Mouse (Mus musculus): Measurements from ENCODE around the gene Tle1.

Gene Tle1

DNA sequence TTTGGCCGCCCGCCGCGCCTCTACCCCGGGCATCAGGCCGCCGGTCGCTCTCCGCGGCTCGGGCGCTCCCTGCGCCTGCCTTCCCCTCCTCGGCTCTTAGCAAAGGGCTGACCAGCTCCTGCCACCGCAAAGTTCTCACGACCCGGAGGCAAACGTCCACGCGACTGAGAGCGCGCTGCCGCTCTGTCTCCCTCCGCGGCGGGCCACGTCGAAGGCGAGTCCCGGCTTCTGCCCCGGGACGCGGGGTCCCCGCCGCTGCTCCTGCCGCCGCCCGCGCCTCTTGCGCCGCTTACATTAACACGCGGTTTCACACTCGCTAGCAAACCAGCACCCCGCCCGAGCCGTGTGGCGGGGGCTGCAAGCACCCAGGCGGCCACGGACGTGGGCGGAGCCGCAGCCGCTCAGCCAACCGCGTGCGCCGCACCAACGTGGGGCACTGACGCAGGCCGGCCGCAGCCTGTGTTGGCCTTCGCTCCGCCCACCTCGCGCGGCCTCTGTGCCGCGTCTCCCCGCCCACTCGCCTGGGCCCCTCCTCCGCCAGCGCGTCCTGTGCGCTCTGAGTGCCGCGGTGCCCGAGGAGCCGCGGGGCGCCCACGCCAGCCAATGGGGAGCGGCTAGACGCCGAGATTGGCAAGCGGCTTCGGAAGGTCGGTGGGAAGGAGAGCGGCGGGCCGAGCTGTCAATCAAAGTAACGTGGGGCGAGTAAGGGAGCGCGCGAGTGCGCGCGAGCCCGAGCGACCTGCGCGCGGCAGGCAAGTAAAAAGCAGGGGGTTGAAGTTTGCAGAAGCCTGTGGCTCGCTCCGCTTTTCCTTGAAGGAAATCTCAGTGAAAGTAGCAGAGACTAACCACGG lies at the start of gene Tle1:
Tle1 (minus strand) TSS at position 361 of the 851 bp plus-strand sequence.
- peak; percentile 99 for DNase-seq

DNA sequence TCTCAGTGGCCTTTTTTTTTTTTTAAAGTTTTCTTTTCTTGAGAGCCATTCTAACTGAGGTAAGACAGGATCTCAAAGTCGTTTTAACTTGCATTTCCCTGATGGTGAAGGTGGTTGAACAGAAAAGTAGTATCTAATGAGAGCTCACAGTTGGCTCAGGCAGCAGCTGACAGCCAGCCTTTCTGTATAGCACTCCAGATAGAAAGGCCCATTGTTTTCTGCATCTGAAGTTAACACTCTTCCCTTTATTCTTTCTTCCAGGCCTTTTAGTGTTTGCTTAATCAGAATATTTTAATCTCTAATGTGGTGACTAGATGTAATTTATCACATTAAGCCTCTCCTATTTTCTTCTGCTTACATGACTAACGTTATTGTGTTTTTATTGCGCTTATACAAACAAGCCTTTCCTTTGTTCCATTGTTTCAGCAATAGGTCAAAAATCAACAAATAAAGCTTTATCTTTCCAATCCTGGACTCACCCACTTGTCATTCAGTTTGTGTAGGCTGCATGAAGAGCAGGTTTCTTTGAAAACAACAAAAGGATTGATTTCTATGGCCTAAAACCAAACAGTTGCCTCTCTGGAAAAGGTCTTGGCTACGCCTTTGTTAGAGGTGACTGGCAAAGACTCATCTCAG lies 33.0 kb upstream of the Tle1 start:
- no peak for DNase-seq

DNA sequence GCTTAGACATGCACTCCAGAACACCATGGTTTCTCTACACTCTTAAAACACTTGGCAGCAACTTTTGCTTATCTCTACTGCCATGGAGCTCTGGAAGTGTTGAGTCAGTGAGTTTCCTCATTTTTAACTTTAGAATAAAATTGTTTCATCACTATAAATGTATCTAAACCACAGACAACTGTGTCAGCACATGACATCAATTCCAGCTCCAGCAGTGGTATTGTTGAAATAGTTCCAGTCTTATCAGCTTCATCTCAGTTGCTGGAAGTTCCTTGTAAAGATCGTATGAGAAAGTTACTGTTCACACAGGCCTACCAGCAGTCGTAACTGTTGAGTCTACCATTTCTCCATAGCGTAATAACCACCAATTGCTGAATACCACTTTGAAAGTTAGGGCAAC lies 31.5 kb upstream of the Tle1 start:
- no peak for DNase-seq

DNA sequence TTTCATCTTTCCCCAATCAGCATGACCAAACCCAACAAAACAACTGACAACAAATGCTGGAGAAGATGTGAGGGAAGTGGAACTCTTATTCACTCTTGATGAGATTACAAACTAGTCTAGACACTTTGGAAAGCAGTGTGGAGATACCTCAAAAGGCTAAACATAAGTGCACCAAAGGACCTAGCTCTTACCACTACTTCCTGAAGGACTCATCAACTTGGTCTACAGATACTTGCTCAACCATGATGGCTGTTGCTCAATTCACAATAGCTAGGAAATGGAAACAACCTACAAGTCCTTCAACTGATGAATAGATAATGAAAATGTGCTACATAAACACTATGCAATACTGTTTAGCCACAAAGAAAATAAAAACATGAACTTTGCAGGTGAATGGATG lies 30.1 kb upstream of the Tle1 start:
- no peak for DNase-seq

DNA sequence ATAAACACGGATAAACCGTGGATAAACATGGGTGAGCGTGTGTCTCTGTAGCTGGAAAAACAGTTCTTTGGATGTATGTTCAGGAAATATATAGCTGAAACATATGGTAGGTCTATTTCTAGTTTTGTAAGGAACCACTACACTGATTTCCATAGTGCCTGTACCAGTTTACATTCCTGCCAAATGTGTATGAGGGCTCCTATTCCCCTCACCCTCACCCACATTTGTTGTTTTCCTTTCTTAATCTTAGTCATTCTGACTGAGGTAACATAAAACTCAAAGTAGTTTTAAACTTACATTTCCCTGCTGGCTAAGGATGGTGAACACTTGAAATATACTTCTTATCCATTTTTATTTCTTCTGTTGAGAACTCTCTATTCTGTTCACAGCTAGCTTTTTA lies 20.9 kb upstream of the Tle1 start:
- DNase-seq = no peak

DNA sequence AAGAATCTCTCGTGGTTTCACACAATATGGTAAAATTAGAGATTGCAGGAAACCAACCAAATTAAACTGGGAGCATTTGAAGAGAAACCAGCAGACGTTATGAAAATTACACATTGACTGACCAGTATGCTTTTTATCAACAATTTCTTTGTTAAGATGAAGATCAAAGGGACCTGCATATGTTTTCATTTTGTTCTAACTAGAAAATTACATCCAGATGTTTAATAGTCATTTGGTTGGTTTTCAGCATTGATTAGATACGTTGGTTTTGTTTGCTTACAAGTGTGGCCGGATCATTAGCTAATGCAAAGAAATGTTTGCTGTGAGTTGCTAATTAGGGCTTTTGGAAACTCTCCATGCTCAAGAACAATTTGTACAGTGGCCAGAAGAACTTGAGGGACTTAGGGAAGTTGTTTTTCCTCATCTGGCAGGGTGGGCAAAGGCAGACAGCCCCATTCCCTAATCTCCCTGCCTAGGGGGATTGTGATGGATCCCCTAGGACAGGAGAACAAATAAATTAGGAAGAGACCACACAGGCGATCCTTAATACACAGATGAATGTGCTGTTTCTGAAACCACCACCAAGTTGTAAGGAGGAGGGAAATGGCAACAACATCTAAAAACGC lies 3.8 kb upstream of the Tle1 start:
- DNase-seq = no peak

DNA sequence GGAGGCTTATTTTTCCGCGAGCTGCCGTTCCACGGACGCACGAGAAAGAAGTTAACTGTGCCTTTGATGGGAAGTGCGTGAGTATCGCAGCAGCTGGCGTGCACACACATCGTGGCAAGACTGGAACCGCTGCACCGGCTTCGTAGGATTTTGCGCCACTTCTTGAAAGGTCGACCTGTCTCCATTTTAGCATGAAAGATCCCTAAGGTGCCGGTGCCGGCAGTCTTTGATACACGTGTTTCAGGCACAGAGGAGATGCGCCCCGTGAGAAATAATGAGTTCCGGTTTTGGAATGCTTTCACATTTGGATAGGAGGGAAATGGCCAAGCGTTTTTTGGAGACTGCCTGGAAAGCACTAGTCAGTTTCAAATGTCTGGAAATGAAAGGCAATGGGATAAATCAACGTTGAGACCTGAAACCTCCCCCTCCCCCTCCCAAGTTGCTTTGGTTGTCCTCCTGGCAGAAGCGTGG lies 837 bp upstream of the Tle1 start:
- DNase-seq = peak; percentile 19 to 33

DNA sequence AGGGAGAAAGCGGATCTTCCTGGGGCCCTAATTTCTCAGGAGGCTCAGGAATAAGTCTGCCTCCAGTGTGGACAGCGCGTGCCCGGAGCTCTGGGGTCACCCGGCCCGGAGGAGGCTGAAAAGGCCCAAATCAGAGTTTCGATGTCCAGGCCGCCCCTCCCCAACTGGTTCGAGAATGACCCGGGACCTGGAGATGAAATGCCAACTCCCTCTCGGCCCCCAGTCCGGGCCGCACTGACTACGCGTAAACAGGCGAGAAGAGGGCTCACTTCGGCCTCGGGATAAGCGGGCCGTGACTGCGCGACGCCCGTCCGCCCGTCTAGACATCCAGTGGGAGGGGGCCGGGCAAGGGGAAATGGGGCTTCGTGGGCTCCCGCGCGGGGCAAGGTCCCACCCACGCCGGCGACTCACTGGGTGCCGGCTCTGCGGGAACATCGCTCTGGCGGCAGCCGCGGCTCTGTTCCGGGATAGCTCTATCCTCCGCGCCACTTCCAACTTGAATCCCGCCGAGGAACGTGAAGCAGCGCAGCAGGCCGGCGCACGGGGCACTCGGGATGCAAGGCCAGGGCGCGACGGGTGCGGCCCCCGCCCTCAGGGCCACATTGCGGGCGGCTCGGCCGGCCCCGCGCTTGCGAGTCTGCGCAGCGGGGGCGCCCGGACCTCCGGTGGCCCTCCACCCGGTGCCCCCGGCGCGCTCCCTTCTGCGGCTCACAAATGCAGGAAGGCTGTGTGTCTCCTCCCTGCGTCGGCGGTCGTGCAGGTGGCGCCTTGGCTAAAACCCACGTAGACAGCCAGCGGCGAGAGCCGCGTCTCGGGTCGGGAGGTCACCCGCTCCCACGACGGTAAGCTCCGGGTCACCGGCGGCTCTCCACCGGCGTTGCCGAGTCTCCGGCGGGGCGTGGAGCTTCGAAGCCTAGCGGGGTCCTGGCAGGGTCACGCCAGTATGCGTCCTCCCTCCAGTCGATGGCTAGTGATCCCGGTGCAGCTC lies 854 bp downstream of the Tle1 start:
- peak; percentile 45 to 56 for DNase-seq

DNA sequence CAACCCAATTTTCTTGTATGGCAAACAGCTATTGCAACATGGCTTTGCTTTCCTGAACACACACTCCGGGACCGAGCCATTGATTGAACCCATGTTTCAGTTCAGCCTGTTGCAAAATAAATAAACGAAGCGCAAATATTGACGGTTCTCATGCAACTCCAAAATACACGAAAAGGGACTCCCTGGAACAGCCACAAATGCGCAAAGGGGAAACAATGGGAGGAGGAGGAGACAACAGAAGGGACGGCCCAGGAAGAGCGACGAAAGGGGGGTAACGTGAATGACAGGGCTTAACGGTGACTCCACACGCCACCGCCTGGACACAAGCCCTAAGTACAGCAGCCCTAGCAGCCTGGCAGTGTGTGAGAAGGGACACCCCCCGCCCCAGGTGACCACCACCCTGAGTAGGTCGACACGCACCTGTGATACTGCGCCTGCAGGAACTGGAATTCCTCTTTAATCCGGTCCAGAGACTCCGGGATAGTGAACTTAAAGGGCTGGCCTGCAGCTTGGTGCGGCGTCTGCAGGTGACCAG lies 1.8 kb downstream of the Tle1 start:
- peak; percentile 61 to 73 for DNase-seq

DNA sequence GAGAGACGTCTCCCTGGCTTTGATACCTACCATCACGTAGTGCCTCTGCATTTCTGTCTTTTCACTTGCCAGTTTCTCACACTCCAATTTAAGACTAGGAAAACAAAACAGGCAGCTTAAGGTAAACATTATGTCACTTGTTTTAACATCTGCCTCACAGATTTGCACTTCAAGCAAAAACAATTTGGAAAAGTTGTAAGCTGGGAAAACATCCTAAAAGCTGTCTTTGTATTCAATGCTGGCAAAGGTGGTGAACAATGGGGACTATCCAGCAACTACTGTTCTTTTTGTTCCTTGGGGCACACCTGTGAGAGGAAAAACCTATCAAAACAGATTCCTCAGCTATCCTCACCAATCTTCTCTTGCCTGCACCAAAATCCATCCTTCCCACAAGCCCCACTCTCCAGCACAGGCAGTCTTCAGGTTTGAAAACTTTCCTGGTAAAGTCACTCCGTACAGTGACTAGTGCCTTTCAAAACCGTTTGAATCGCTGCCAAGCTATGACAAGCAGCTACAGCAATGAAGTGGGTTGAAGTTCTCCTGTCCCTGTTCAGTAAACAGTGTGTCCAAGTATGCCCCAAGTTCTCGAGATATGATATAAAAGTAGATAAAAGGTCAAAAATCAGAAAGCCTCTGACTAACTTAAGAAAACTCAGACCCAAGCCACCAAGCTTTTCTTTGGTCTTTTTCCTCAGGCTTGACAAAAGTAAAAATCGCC lies 2.7 kb downstream of the Tle1 start:
- no peak for DNase-seq

DNA sequence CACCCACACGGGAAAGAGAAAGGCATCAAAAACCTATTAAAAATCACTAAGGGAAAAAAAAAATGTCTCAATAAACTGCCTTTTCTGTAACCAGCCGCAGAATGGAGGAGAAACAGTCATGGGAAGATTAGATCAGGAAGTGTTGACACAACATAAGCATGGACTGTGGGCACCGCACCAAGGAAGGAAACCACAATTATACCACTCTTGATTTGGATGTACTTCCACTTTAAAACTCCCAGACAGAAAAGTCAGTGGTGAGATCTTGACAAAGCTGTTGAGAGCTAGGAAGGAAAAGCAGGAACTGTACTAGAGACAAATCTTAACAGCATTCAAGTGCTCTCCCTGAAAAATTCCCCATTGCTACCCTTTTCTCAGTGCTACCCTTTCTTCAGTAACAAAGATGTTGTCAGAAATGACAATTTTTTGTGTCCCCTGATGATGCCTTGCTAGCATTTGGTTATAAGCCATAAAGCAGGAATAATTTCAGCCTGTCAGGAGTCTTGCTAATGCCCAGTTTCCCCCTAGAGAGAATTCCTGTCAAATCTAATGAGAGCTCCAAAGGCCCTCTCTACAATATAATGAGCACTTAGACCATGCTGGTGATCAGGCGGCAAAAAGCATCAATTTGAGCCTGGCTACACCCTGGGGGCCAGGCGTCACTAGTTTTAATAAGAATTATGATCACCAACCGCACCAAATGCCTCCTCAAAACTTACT lies 5.4 kb downstream of the Tle1 start:
- DNase-seq = no peak

DNA sequence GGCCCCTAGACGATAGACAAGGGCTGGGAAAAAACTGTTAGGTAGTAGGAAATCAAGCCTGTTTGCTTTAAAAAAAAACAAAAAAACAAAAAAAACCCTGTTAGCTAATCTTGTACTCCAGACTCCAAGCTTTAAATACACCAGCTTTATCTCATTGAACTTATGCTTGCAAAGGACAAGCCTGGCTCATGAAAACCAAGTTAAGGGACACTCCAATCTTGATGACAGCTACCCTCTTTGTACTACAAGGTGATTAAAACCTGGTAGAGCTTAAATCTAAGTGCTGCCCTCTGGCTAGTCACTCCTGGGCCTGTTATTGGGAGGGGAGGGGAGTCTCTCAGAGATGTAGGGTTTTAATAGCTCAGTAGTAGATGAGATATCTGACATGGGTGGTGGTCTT lies 7.4 kb downstream of the Tle1 start:
- DNase-seq = no peak

DNA sequence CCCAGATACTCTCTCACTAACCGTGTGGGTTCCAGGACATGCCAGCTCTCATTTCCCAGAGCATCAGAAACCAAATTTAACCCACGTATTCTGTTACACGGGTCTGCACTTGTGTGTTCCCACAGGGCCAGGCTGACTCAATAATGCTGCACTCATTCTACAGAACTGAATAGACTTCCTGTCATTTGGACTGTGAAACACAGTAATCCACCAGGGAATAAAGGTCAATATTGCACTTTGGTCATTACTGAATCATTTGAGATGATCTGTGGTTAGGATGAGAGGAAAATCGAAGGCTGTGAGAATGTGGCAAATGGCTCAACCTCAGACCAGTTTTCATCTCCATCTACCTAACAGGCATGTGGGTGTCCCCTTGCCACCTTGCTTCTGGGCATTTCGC lies 16.2 kb downstream of the Tle1 start:
- DNase-seq = no peak

DNA sequence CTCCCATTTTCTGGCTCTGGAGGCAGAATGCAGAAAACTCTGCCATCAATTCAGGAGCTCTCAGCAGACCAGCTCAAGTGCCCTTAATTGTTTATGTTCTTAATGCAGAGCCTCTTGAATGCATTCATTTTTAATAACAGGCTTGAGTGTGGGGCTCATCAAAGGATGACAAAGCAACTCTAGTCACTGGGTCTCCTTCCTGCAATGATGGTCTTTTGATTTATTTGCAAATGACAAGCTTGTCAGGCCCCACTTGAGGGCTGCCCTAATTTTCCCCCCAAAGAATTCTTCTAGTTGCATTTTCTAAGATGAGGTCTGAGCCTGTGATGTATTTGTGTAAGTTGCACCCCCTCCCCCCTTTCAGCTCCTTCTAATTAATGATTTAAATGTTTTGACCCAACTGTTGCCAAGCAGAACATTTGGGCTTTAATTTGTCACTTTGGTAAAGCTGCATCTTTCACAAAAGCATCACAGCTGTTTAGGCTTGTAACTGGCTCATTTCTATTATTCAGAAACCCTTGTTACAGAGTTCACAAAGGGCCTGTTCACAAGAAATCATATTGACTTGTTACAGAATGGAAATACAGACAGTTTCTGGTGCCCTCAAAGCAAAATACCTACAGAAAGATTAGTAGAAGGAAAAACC lies 18.3 kb downstream of the Tle1 start:
- no peak for DNase-seq

DNA sequence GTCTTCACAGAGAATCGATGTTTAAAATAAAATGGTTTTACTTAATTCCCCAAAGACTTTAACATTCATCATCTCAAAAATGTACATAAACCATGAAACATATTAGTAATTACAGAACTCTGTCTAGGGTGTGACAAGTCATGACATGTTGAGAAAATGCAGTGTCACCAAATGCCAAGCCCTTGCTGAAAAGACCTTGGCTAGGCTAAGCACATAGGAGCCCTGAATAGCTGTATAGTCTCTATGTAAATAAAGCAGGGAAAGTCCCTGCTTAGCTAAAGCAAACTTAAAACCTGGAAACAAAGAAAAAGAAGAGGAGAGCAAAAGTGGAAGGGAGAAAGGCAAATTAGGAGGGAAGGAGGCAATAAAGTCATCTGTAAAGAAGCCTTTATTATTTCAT lies 24.8 kb downstream of the Tle1 start:
- no peak for DNase-seq

DNA sequence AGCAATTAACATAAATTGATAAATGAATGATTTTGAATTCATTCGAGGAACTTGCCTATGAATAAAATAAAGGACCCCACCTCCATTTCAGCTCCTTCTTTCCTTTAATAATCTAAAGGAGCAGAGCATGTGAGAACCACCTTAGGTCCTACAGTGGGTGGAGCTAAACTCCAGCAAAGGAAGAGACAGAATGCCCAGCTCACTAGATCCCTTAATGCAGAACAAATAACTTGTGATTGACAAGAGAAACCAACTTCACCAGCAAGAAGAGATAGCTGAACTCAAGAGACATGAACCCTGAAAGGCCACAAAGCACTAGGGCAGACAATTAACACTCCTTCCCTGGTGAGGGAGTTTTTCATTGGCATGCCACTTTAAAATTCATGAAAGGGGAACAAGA lies 32.5 kb downstream of the Tle1 start:
- no peak for DNase-seq

DNA sequence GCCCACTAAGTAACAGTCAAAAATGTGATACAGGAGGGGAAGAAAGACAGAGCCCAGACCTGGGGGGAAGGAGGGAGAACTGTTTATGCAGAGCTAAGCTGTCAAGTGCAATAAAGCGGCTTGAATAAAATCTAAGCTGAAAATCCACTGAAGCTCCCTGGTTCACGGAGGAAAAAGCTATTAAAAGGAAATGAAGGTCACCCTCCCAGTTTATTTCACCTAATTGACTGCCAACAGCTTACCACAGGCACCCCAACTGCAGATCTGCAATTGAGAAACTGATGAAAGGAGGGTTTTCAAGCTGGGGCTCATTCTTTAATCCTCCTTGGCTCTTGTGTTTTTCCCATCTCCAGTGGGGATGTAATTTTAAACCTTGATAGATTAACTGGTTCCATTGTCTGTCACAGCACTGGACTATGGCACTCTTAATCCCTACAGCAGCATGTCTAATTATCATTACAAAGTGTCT lies 32.9 kb downstream of the Tle1 start:
- no peak for DNase-seq

DNA sequence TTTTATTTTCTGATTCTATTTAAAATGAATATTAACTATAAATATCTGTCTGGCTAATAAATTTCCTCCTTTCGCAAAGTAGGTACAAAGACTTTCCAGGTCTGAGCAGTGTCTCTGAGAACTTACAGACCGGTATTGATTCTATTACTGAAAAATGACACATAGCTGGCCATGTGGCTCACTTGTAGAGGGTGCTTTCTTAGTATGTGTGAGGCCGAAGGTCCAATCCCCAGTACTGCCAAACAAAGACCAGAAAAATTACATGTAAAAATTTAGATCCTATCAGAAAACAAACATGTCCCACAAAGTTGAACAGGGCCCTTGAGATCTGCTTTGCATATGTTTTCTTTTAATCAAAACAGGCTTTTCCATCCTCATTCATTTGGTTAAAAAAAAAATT lies 33.5 kb downstream of the Tle1 start:
- DNase-seq = no peak

DNA sequence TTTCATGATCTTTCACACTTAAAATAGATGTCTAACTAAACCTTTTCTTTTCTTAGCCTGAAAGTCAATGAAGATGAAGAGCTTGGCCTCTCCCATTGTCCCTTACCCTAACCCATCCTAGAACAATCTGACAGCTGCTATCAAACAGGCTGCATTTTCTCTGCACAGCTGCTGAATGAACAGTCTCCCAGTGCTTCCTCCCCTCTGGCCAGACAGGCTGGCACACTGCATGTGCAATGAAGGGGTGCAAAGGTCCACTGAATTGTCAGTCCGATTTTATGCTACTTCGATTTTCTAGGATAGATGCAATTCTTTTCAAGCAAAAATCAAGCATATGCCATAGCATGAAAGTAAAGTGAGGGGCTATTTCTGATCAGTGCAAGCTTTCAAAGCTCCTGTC lies 34.2 kb downstream of the Tle1 start:
- DNase-seq = no peak

DNA sequence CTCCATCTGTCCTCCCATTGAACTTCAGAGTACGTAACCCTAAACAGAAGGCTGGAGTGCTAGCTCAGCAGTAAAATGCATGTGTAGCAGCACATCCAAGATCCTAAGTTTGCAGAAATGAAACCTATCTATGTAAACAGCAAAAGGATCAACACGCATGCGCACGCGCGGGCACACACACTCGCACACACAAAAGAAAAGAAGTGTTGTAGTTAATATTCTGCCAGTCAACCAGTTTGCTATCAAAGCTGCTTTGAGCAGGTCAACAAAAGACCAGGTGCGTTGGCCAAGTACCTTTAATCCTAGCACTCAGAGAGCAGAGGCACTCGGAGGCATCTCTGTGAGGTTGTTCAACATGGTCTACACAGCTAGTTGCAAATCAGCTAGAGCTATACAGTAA lies 35.0 kb downstream of the Tle1 start:
- DNase-seq = no peak

All from spleen, adult 18-20 months (tissue).